Mouse (Mus musculus) C2C12 (cell line): Measurements from ENCODE around the gene Lztr1. TPM values are rescaled to one million over a fixed set of nuclear protein-coding genes. Genes with fewer than 3 reads are reported as not detected.

Source experiments
- H3K27me3 ChIP-seq: one replicate; pipeline ENCODE4 v1.6.1; 2011; ENCODE audit not compliant: control insufficient read depth, insufficient read depth, insufficient read length
- H3K36me3 ChIP-seq: one replicate; pipeline ENCODE4 v1.6.1; 2011; ENCODE audit not compliant: control insufficient read depth, insufficient read depth
- H3K4me3 ChIP-seq: one replicate; pipeline ENCODE4 v1.5.1; 2011; ENCODE audit warnings: mild to moderate bottlenecking, control low read depth; ENCODE audit not compliant: poor library complexity, insufficient read depth, severe bottlenecking
- H3K79me2 ChIP-seq: one replicate; pipeline ENCODE4 v1.6.1; 2011; ENCODE audit not compliant: control insufficient read depth, insufficient read depth
- H3K79me3 ChIP-seq: one replicate; pipeline ENCODE4 v1.6.1; 2011; ENCODE audit warnings: low read depth, control low read depth
- H3ac ChIP-seq: one replicate; pipeline ENCODE3; 2011; ENCODE audit warnings: low read depth; ENCODE audit not compliant: control insufficient read depth, insufficient read length
- CEBPB ChIP-seq: IDR thresholded peaks from one replicate; pipeline ENCODE4 v1.6.1; 2011; ENCODE audit warnings: low read depth, mild to moderate bottlenecking, control low read depth, moderate library complexity
- CTCF ChIP-seq: IDR thresholded peaks from one replicate; pipeline ENCODE4 v1.5.1; 2011; ENCODE audit not compliant: control insufficient read depth, insufficient read depth, insufficient read length
- FOSL1 ChIP-seq: IDR thresholded peaks from one replicate; pipeline ENCODE4 v1.8.0; 2011; ENCODE audit warnings: mild to moderate bottlenecking, low read length; ENCODE audit not compliant: poor library complexity, insufficient read depth, severe bottlenecking
- MAX ChIP-seq: IDR thresholded peaks from one replicate; pipeline ENCODE4 v1.6.1; 2011; ENCODE audit warnings: mild to moderate bottlenecking, control low read depth
- MYOD1 ChIP-seq: IDR thresholded peaks from one replicate; pipeline ENCODE4 v1.6.1; 2011; ENCODE audit warnings: low read depth; ENCODE audit not compliant: control insufficient read depth, insufficient read length
- MYOG ChIP-seq: IDR thresholded peaks from one replicate; pipeline ENCODE4 v1.6.1; 2011; ENCODE audit not compliant: control insufficient read depth, insufficient read length; ENCODE audit errors: extremely low read depth
- USF1 ChIP-seq: IDR thresholded peaks from one replicate; pipeline ENCODE4 v1.6.1; 2011; ENCODE audit warnings: low read depth, mild to moderate bottlenecking, control low read depth, moderate library complexity
- polyA plus RNA-seq: library from polyadenylated mRNA; unstranded; fragments of >200 nt; fragmentation: generic; extraction: Trizol; gene quantifications from one replicate; pipeline ENCODE4 v1.2.1, GENCODE M21; 2012; ENCODE audit warnings: missing spikeins

The Lztr1 gene
- polyA plus RNA-seq, 1 experiment = 69.0 TPM

DNA sequence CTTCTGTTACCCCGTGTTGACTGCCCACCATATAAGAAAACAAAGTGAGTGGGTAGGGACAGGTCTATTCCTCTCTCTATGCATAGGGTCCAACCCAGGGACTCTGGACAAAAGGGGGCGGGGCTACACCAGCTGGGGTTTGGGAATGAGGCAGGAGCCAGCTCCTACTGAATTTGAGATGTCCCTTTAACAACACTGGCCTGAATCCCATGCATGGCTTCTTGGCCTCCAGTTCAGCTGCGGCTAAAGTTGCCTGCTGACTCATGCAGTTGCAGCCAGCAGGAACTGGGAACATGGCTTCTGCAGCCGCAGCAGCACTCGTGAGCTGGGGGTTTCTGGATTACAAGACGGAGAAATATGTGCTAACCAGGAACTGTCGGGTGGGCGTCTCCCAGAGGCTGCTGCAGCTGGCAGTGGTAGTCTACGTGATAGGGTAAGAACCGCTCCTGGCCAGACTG is 53.3 kb downstream of the Lztr1 start, which contains the start of gene P2rx6:
P2rx6 (plus strand) TSS at position 135 of the 458 bp plus-strand sequence.
- Histone ChIP-seq H3K36me3 (no peaks in the 10 kb centered on the region), H3K27me3 (no peaks in the 10 kb centered on the region), H3K79me2 (no peaks in the 10 kb centered on the region), H3ac (peak within 1 kb of the TSS; percentile 13), H3K79me3 (no peaks in the 10 kb centered on the region), H3K4me3 (no peak within 1 kb of the TSS)
- TF ChIP-seq CTCF = no peak
- TF ChIP-seq MAX = peak; percentile 94
- peak; percentile 54 for TF ChIP-seq FOSL1
- TF ChIP-seq CEBPB = peak; percentile 4
- peak; percentile 73 for TF ChIP-seq MYOD1

- Histone ChIP-seq H3K4me3 (no peak overlapping the region), H3K79me3 (no peaks in the 10 kb centered on the region), H3K27me3 (no peaks in the 10 kb centered on the region), H3K36me3 (no peaks in the 10 kb centered on the region), H3ac (no peak overlapping the region), H3K79me2 (no peaks in the 10 kb centered on the region)
- TF ChIP-seq CEBPB (no peak), CTCF (no peak), MYOD1 (no peak), FOSL1 (no peak), MYOG (no peak), MAX (no peak), USF1 (no peak)
Observed at GRCm38 (mm10) chr16:17563580-17563979, 55.1 kb downstream of the Lztr1 start.

GRCm38 (mm10) chr16:17564221-17564620 is 55.7 kb downstream of the Lztr1 start:
- Histone ChIP-seq H3K79me3 (no peaks in the 10 kb centered on the region), H3K4me3 (no peak overlapping the region), H3K79me2 (no peaks in the 10 kb centered on the region), H3K27me3 (no peaks in the 10 kb centered on the region), H3K36me3 (no peaks in the 10 kb centered on the region), H3ac (no peak overlapping the region)
- TF ChIP-seq CTCF (no peak), MYOD1 (peak; percentile 75), MAX (peak; percentile 34), FOSL1 (peak; percentile 57), CEBPB (no peak), MYOG (no peak), USF1 (no peak)

DNA sequence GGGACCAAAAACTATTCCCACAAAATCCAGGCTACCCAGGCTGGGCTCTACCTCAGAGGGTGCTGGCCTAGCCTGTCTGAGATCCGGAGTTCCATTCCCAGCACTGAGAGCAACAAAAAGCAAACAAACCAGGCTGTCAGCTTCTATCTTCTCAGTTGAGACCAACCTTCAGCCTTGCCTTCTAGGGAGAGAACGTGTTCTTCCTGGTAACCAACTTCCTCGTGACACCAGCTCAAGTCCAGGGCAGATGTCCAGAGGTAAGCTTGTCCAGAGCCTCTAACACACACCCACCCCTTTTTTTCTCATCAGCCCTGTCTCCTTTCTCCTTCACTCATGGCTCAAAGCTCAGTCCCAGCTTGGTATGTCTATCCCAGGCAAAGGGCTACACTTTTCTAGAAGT is 56.3 kb downstream of the Lztr1 start:
- no peak overlapping the region for H3ac ChIP-seq
- H3K79me2 ChIP-seq = no peaks in the 10 kb centered on the region
- H3K27me3 ChIP-seq = no peaks in the 10 kb centered on the region
- H3K36me3 ChIP-seq = no peaks in the 10 kb centered on the region
- H3K4me3 ChIP-seq = no peak overlapping the region
- H3K79me3 ChIP-seq = no peaks in the 10 kb centered on the region
- TF ChIP-seq MYOD1 = no peak
- no peak for TF ChIP-seq CEBPB
- no peak for TF ChIP-seq MYOG
- TF ChIP-seq MAX = no peak

DNA sequence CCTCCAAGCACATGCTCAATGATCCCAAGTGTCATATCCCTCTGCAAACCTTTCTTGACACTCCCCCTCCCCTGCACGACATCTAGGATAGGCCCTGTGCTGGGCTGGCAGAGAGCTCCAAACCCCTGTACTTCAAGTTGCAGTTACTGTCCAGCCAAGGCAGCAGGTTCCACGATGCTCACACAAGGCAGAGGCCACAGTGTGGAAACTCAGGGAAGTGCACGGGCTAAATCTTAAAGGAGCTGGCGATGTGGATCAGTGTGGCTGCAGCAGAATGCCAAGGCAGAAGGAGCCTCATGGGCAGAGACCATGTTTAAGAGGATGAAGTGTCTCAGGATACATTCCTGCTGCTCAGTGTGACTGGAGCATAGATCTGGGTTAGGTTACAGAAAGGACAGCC is 57.7 kb downstream of the Lztr1 start:
- TF ChIP-seq FOSL1 (no peak), MYOG (no peak), CEBPB (no peak), USF1 (no peak), MYOD1 (no peak), MAX (no peak), CTCF (no peak)
- Histone ChIP-seq H3K79me2 (no peaks in the 10 kb centered on the region), H3K36me3 (no peaks in the 10 kb centered on the region), H3ac (no peak overlapping the region), H3K4me3 (no peak overlapping the region), H3K79me3 (no peaks in the 10 kb centered on the region), H3K27me3 (no peaks in the 10 kb centered on the region)

Other genes with a start within 250 kb of the Lztr1 start
- gene Tmem191c, start 232.6 kb upstream of the Lztr1 start, polyA plus RNA-seq = 1.3 TPM
- 0.16 TPM for gene Serpind1, start 177.3 kb upstream of the Lztr1 start, polyA plus RNA-seq
- gene Snap29, start 102.7 kb upstream of the Lztr1 start, polyA plus RNA-seq = 9.1 TPM
- 39.5 TPM for gene Pi4ka, start 102.4 kb upstream of the Lztr1 start, polyA plus RNA-seq
- gene Crkl, start 56.7 kb upstream of the Lztr1 start, polyA plus RNA-seq = 15.2 TPM
- gene Aifm3, start 19.1 kb upstream of the Lztr1 start, polyA plus RNA-seq = not detected
- 55.7 TPM for gene Thap7, start 22.4 kb downstream of the Lztr1 start, polyA plus RNA-seq
- gene Lrrc74b, start 52.6 kb downstream of the Lztr1 start, polyA plus RNA-seq = 0.06 TPM
- gene P2rx6, start 53.2 kb downstream of the Lztr1 start, polyA plus RNA-seq = 1.9 TPM
- 1.4 TPM for gene Slc7a4, start 74.5 kb downstream of the Lztr1 start, polyA plus RNA-seq
- 26.5 TPM for gene Smpd4, start 110.7 kb downstream of the Lztr1 start, polyA plus RNA-seq
- gene Ccdc74a, start 137.8 kb downstream of the Lztr1 start, polyA plus RNA-seq = 9.6 TPM
- gene Med15, start 224.2 kb downstream of the Lztr1 start, polyA plus RNA-seq = 45.9 TPM